Mouse (Mus musculus) layer of hippocampus, adult 8-10 months (tissue): ENCODE results near the gene Ms4a1. TPM values are rescaled to one million over a fixed set of nuclear protein-coding genes. Genes with fewer than 3 reads are reported as not detected.
"Not testable (repeated sequence)": the region's sequence is repeated elsewhere in the genome, so short reads cannot be mapped to it uniquely, and the experiment has no call there.

Source experiments
- DNase-seq, 2 experiments: peaks; one replicate each; pipeline ENCODE4 v3.0.0; 2022; ENCODE audit warnings: low spot score in 2 of 2
- total RNA-seq, 4 experiments: library from RNA; stranded (reverse); gene quantifications; 2 replicates each; pipeline ENCODE4 v1.2.4; 2022

Ms4a1 gene
- total RNA-seq = under 1 TPM in 1 of 4 experiments, not detected in 3; 0.09 TPM

GRCm38 (mm10) chr19:11266052-11266845 lies at the start of gene Ms4a1:
Gene Ms4a1 (minus strand): TSS chr19:11266241.
- no peak for DNase-seq

- no peak for DNase-seq
Observed at GRCm38 (mm10) chr19:11314354-11314753, 48.3 kb upstream of the Ms4a1 start, which contains the start of gene Ms4a14. Gene Ms4a14 (minus strand): TSS chr19:11314454.

DNA sequence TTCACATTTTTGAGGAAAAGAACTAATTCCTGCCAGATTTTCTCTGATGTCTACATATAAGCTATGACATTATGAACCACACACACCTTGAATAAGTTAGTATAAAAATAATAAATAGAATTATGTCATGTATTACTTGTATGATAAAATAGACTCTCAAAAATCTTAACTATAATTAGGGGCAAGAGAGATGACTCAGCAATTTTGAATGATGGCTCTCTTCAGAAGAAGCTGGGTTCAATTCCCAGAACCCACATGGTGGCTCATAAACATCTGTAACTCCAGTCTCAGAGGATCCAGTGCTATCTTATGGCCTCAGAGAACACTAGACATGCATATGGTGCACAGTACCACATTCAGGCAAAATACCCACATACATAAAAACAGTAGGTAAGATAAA lies 42.8 kb upstream of the Ms4a1 start:
- no peak for DNase-seq

DNA sequence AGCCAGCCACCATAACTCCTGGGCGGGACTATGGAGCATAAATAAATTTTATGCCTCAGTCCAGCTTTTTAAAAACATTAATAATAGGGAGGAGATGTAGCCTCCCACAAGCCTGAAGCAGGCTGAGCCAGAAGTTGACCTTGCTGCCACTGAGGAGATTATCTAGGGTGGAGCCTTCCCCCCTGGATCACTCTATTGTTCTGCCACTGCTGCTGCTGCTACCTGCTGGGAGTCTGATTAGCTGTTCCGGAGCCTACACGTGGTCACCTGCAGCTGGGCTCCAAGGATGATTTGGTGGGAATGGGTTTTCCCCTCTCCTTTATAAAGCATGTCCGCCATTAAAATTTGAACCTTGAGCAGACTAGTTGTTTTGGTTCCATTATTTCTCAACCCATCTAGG lies 33.5 kb upstream of the Ms4a1 start:
- DNase-seq = not testable (repeated sequence)

GRCm38 (mm10) chr19:11298939-11299338 lies 32.9 kb upstream of the Ms4a1 start:
- no peak for DNase-seq

DNA sequence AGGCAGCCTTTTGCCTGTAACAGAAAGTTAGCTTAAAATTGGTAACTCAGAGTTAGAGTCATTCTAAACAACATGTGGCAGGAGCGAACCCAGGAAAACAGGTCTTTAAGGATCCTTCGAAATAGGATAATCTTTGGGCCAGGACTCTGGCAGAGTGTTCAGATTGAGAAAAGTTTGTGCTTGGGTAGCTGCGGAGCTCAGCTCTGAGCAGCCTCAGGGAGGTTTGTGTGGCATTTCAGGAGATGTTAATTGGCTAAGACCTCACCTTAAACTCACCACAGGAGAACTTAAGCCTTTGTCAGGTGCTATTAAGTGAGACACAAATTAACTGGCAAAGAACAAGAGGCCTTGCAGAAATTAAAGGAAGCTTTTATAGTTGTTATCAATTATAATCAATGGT lies 27.6 kb upstream of the Ms4a1 start:
- DNase-seq = not testable (repeated sequence)

- no peak for DNase-seq
Observed at GRCm38 (mm10) chr19:11292990-11293389, 26.9 kb upstream of the Ms4a1 start.

- no peak for DNase-seq
Observed at GRCm38 (mm10) chr19:11283773-11284172, 17.7 kb upstream of the Ms4a1 start, which contains the start of gene Ms4a5. Gene Ms4a5 (minus strand): TSS chr19:11283873.

GRCm38 (mm10) chr19:11280223-11280622 lies 14.2 kb upstream of the Ms4a1 start:
- no peak for DNase-seq

DNA sequence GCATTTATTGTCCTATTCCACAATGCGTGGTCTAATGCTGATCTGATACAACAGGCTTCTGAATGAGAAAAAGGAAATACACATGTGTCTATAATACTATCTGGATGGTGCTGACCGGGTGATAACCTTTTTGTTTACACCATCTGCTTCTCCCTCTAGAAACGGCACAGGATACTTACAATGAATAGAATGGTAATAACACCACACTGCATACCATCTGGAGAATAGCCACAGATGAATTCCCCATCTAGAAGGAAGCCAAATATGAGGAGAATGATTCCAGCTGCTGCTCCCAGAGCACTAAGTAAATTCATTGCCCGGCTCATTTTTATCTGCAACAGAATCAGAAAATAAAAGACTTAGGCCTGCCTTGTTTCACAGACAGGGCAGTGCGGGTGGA lies 10.4 kb upstream of the Ms4a1 start:
- DNase-seq = no peak

- no peak for DNase-seq
Observed at GRCm38 (mm10) chr19:11266956-11267355, 915 bp upstream of the Ms4a1 start.

- DNase-seq = no peak
Observed at GRCm38 (mm10) chr19:11264602-11265185, 1.3 kb downstream of the Ms4a1 start.

DNA sequence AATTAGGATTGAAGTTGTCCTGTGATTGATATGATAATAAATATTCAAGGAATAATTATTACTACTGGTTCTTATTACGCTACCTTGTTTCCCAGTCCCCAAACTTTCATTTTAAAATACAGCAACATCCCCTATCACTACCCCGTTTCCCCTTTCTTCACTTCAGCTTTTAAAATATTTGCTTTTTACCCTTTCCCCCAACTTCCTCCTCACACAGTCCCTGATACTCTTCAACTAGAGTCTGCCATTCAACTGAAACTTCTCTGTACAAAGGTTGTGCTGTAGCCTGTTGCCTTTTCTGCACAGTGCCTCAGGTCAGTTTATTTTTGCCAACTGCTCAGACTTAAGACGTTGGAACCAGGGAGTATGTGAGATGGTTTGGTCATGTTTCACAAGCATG lies 2.5 kb downstream of the Ms4a1 start:
- no peak for DNase-seq

DNA sequence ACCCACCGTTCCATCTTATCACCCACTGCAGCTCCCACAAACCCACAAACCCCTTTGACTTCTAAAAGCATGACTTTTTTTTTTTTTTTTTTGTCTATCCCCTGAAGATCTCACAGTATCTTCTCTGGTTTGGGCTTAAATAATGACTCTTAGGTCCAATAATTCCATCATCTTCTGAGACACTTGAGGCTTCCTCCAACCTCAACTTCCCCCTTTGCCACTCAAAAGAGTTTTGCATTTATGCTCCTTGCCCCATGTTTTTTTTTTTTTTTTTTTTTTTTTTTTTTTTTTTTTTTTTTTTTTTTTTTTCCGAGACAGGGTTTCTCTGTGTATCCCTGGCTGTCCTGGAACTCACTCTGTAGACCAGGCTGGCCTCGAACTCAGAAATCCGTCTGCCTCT lies 3.1 kb downstream of the Ms4a1 start:
- not testable (repeated sequence) for DNase-seq

- no peak for DNase-seq
Observed at GRCm38 (mm10) chr19:11261522-11261921, 4.5 kb downstream of the Ms4a1 start.

DNA sequence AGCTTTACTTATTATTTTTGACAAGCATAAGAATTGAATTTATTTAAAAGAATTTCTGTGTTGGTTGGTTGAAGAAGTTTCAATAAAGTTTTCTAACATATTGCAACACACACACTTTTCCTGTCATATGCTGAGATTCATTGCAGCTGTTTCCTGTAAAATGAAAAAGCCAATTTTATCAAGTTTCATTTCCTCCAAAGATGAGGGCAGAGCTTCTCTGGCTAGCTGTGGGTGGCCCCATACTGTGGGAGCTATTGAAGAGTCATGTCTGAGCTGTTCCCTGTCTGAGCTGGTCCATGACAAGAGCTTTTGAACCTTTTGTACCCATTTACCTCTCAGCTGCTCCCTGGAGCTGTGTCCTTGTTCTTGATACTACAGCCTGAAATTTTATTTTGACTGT lies 21.8 kb downstream of the Ms4a1 start:
- DNase-seq = no peak

- DNase-seq = no peak
Observed at GRCm38 (mm10) chr19:11242560-11242959, 23.5 kb downstream of the Ms4a1 start.

DNA sequence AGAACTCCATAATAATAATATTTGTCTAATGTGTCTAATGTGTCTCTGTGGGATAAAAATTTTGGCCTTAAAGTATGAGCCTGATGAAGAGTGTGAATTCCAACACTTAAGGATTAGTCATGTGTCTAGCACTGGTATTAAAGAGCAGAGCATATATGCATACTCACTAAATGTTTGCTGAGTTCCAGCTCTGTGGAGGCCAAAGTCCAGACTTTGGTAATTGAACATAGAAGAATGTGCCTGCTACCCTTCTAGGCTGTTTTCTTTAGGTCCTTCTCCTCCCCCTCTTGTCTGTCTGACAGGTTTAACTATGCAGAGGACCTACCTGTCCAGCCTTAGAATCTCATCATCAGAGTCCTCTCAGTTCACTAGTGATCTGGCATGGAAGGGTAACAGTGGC lies 30.2 kb downstream of the Ms4a1 start:
- DNase-seq = no peak

GRCm38 (mm10) chr19:11234921-11235735 lies 30.9 kb downstream of the Ms4a1 start:
- DNase-seq = no peak

GRCm38 (mm10) chr19:11234244-11234643 lies 31.8 kb downstream of the Ms4a1 start:
- no peak for DNase-seq

DNA sequence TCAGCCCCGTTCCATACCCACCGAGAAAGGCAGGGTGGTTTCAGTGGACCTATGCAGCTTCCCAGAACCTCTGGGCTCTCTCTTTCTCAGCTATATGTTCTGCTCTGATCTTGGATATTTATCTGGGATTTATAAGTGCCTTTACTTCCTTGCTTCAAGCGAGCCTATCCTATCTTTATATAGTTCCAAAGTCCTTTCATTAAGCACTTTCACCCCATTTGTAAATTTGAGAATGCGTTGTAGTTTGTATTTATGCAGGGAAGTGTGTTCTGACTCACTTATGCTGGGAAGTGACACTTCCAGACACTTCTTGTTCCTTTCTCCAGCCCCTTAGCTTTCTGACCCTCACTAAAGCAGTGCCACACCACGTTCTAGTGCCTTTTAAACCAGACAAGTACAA lies 33.7 kb downstream of the Ms4a1 start, which contains the start of gene Ms4a12:
Ms4a12 (minus strand) TSS at position 101 of the 400 bp plus-strand sequence.
- no peak for DNase-seq
